Mouse (Mus musculus) lung, adult 18-20 months (tissue): ENCODE results near the gene Gm45618.
"Not testable (repeated sequence)": the region's sequence is repeated elsewhere in the genome, so short reads cannot be mapped to it uniquely, and the experiment has no call there.

ENCODE experiments used
- DNase-seq, 2 experiments: peaks; one replicate each; pipeline ENCODE4 v3.0.0; 2022; ENCODE audit warnings: mixed read lengths in 2 of 2

The Gm45618 gene

DNA sequence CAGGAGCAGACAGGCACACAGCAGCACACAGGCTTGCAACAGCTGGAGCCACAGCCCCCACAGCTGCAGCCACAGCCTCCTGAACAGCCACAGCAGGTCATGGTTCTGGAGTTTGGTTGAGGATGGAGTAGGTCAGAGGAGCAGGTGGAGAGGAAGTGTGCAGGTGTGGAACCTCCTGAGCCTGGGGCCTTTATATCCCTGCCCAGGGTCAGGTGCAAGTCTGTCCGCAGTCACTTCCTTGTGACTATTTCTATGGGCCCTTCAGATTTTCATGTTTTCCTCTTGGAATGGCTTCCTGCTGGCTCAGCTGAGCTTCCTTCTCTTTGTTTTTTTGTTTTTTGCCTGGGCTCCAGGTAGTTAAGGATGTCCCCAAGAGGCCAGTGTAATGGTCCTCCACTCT is at the start of gene Gm45618:
Gene Gm45618, minus strand, starts transcription at position 101 of the 400 bp plus-strand sequence.
- not testable (repeated sequence) for DNase-seq

DNA sequence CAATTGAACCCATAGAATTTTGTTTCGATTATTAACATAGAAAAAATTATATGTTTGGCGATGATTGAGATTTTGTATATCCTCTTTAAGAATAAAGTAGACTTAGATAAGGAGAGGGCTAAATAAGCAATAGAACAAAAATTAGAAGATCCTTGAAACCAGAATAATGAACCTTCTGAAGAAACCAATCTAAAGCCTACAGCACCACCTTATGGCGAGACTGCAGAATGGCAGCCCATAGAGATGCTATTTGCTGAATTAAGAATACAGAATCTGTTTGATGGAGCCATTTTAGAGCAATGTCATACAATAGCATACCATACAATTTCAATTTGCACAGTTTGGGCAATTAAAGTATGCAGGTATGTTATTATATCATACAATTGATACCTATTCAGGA is 49.3 kb upstream of the Gm45618 start:
- no peak for DNase-seq

DNA sequence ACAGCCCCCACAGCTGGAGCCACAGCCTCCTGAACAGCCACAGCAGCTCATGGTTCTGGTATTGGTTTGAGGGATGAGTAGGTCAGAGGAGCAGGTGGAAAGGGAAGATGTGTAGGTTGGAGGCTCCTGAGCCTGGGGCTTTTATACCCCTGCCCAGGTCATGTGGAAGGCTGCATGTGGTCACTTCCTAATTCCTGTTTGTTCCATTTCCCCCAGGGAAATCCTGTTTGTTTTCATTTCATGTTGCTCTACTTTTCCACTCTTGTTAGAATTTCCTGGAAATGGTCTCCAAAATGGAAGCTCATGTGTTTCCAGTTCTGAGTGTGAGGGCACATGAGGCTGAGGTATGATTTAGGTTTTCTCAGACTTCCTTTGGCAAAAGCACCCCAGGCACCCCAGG is 45.1 kb upstream of the Gm45618 start, which contains the start of gene Gm4553:
Gene Gm4553, minus strand, starts transcription at position 101 of the 400 bp plus-strand sequence.
- not testable (repeated sequence) for DNase-seq

DNA sequence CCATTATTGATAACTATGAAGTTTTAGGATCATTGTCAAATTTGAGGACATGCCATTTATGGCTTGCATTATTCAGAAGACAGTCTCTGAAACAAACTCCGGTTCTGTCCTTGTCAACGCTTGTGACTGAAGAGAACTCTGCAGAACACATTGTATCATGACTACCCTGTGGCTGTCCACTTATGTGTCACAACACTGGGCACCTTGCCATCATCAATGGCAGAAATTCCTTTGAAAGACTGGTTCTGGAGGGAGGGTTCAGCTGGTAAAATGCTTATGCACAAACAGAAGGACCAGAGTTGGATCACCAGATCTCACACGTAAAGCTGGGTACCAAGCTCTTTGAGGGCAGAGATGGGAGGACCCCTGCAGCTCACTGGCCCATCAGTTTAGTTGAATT is 38.8 kb upstream of the Gm45618 start:
- no peak for DNase-seq

DNA sequence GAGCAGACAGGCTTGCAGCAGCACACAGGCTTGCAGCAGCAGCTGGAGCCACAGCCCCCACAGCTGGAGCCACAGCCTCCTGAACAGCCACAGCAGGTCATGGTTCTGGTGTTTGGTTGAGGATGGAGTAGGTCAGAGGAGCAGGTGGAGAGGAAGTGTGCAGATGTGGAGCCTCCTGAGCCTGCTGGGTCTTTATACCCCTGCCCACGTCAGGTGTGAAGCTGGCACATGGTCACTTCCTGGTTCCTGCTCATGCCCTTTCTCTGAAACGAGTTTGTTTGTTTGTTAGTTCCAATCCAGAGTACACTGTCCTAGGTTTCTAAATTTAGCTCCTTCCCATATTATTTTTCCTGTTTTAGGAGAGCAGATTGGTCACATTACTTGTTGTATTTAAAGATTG is 36.5 kb upstream of the Gm45618 start, which contains the start of gene Gm29735:
Gene Gm29735, minus strand, starts transcription at position 101 of the 400 bp plus-strand sequence.
- DNase-seq: not testable (repeated sequence)

DNA sequence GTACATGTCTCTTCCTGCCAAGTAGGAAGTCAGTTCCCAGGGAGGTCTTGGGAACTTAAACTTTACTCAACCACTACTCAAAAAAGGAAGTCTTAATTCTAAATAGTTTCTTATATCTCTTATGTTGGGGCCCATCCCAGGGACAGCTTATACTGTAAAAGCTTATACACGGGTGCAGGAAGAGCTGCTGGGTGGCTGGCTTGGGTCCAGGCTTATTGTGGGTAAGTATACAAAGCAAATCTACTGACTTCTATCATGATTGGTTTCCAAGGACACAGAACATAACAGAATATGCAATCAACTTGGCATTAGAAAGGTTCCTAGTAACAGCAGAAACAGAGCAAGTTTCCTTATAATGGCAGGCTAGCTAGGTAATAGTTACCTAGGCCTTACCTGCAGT is 34.8 kb upstream of the Gm45618 start:
- DNase-seq: peak in 1 of 2 experiments; percentile 11

DNA sequence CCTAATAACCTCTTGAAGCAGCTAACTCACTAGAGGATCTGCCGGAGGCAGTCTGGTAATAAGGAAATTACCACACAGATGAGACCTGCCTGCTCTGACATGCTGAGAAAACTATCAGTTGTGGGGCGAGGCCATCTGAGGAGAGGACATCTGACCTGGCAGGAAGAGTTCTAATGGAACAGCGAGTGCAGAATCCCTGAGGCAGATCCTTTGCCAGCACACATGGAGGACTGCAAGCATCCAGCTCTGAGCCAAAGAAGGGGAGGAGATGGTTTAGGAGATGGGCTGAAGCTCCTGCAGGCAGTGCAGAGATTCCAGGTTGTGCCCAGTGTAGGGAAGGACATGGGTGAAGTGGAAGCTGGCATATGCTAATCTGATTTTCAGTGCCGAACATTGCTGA is 31.7 kb upstream of the Gm45618 start:
- no peak for DNase-seq

DNA sequence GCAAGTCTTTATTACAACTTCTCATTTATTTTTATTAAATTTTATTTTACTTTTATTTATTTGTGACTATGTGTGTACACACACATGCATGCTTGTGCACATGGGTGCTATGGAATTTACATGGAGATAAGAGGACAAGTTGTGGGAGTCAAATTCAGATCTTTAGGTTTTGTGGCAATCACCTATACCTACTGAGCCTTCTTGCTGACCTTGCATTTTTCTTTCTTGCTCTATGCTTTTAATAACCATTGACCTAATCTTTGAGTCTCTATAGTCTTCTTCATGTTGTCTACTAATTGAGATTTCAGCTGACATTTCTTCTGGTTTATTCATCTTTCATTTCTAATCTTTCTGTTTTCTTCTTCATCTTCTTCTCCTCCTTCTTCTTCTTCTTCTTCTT is 28.1 kb upstream of the Gm45618 start:
- no peak for DNase-seq

DNA sequence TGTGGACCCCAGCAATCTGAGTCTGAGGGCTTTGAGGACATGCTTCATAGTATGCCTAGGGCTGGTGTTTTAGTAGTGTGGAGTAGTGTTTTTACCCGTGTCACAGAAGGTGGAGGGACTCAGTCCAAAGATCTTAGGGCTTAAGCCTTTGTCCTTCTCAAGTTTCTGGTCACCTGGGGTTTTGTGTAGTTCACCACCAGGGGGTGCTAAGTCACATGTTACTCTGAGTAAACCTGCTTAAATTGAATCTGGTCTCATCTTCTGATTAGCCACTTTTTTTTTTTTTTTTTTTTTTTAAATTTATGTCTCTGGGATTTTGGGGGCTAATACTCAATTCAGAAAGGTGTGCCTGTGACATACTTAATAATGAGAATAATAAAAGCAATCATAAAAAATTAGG is 25.5 kb upstream of the Gm45618 start:
- DNase-seq: peak; percentile 21 to 59

DNA sequence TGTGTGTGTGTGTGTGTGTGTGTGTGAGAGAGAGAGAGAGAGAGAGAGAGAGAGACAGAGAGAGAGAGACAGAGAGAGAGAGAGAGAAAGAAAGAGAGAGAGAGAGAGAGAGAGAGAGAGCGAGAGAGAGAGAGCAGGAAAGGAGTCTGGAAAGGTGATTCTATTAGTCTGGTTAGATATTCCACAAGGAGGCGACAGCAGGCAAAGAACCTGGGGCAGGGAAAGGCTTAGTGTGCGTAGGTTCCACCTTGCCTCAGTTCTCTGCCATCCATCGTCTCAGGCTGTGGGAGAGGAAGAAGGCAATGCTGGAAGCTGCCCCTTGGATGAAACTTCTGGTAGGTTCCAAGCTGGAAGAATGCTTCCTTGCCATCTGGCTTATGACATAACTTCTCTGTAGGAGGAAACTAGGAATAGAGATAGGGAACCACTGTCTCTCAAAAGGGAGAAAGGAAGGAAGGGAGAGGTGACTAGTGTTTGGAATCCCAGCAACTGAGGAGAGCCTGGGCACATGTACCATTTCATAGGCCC is 24.9 kb upstream of the Gm45618 start:
- no peak for DNase-seq

DNA sequence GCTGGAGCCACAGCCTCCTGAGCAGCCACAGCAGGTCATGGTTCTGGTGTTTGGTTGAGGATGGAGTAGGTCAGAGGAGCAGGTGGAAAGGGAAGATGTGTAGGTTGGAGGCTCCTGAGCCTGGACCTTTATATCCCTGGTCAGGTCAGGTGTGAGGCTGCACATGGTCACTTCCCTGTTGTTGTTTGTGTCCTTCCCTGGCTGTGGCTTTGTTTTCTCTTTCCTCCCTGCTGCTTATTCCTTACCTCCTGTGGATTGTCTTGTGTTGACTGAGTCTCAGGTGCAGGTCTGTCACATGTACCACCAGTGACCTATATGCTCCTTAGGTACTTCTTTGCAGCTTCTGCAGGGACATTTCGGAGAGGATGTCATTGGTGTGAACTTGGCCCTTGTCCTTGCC is 24.0 kb upstream of the Gm45618 start, which contains the start of gene Gm45337:
Gene Gm45337, minus strand, starts transcription at position 101 of the 400 bp plus-strand sequence.
- DNase-seq: no peak

DNA sequence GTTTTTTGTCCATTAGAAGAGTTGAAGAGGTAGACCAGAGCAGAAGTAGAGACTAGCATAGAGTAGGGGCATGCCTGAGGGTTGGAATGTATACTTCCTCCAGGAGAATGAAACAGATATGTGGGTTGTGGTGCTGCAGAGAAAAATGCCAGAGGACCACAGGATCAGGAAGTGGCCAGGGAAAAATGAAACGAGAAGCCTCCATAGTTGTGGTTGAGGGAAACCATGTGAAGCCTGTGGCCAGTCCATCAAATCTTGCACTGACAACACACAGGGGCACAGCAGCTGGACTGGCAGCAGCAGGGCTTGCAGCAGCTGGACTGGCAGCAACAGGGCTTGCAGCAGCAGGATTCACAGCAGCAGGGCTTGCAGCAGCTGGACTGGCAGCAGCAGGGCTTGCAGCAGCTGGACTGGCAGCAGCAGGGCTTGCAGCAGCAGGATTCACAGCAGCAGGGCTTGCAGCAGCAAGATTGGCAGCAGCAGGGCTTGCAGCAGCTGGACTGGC is 23.0 kb upstream of the Gm45618 start:
- DNase-seq: not testable (repeated sequence)

DNA sequence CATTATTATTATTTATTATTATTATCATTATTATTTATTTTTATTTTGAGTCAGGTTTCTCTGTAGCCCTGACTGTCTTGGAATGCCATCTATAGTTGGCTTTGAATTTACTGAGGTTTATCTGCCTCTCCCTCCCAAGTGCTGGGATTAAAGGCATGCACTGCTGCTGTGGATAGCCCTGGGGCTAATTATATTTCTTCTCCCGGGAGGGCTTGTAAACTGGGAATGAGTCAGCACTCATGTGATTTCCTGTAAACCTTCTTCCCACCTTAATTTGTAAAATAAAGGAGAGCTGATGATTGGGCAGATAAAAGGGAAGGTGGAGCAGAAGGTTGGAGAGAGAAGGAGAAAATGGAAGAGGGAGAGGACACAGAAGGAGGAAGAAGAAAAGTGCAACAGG is 20.2 kb upstream of the Gm45618 start:
- DNase-seq: no peak

DNA sequence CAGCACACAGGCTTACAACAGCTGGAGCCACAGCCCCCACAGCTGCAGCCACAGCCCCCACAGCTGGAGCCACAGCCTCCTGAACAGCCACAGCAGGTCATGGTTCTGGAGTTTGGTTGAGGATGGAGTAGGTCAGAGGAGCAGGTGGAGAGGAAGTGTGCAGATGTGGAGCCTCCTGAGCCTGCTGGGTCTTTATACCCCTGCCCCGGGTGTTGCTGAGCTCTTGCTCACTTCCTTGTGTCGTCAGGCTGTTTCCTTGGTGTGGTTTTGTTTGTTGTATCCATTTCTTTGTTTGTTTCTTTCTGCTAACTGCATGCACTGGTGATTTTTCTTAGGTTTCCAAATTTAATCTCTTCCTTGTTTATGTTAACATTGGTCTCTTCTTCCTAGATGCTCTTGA is 15.4 kb upstream of the Gm45618 start, which contains the start of gene Gm39115:
Gene Gm39115, minus strand, starts transcription at position 101 of the 400 bp plus-strand sequence.
- not testable (repeated sequence) for DNase-seq

DNA sequence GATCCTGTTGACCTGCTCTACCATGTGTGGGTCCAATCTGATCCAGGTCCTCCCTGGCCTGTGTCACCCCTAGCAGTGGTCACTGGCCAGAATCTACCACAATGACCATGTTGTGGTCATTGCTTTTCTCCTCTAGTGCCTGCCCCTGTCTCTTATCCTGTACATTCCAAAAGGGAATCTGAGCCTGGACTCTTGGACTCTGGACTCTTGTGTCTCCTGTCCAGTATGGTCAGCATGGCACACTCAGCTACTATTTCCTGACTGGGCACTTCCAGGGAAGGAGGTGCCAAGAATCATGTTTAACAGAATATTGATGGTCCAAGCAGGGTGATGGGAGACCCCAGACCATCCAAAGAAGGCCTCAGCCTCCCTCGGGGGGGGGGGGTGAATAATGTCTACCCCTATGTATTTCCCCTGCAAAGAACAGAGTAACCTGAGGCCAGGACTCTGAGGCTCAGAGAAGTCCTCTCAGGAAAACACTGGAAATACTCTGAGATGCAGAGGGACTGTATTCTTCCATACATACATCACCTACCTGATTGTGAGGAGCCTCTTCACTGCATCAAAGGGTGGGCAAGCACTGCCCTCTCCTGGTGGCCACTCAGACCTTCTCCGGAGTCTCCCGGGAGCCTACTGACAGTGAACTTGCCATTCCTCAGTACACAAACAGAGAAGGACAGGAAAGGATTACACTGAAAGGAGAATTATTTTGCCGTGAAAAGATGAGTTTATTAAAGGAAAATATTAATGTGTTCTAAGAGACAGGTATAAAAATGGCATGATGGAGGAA is 13.9 kb upstream of the Gm45618 start:
- no peak for DNase-seq

DNA sequence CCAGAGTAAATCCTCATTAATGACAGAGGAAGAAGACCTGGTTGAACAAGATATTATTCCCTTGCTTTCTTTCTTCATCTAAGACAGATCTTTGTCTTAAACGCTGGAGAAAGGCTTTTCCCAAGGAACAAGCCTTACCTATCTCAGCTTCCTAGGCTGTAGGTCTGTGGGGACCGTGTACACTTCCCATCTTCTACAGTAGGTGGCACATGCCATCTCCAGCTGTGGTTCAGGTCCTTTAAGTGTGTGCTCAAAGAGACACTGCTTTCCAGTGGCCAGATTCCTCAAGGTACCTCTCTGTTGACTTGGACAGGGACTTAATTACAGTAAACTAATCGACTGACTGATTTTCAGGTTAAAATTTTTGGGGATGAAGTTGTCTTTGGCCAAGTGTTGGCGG is 8.3 kb upstream of the Gm45618 start:
- DNase-seq: no peak

DNA sequence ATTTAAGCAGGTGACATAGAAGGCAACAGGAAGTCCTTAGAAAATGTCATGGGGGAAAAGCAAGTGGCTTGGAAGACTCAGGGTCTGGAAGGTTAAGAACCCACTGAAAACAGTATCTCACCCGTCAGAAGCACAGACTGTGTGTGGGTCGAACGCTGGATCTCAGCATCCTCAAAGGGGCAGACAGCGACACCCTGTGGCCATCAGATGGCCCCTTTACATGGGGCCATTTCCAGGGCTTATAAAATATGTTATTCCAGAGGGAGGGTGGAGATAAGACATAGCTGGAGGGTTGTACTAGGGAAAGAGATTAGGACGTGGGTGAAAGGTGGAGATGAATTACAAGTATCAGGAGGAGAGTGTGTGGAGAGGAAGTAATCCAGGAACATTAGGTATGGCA is 897 bp downstream of the Gm45618 start:
- no peak for DNase-seq

DNA sequence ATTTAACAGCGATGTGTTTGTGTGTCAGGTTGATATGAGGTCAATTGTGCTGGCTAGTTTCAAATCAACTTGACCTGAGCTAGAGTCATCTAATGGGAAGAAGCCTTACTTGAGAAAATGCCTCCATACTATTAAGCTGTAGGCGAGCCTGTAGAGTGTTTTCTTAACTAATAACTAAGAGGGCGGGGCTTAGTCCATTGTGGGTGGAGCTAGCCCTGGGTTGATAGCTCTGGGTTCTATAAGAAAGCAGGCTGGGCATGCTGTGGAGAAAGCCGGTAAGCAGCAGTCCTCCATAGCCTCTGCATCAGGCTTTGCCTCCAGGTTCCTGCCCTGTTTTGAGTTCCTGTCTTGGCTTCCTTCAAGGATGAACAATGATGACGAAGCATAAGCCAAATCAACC is 15.8 kb downstream of the Gm45618 start:
- DNase-seq: no peak

DNA sequence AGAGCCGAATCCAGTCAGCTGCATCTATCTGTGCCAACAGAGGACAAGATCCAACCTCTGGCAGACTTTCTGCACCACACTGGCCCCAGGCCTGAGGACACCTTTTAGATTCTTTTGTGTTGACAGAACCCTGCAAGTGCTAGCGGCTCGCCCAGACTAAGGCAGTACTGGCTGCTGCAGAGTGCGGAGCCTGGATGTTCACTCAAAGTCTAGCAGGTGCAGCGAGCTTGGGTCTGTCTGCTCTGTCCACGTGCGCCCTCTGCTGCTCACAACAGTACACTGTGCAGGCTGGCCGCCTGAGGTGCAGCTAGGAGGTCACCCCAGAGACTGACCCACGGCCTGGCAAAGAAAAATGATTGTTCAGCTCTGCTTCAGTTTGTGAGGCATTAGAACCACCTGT is 22.8 kb downstream of the Gm45618 start:
- DNase-seq: peak; percentile 80 to 81

DNA sequence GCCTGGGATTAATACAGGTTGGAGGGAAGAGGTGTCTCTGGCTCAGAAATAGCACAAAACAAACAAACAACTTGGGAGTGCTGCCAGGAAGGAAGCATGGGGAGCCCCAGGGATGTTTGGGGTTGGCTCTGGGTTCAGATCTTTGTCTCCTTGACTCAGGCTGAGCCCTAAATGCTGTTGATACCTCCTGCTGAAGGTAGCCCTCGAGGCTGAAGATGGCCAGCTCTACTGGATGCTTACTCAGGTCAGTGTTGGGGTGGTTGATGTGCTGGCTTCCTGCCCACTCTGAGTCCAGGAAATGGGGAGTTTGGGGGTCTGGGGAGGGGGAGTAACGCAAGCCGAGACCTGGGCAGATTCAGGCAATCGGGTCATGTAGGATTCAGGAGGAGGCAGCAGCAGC is 23.8 kb downstream of the Gm45618 start:
- DNase-seq: no peak

DNA sequence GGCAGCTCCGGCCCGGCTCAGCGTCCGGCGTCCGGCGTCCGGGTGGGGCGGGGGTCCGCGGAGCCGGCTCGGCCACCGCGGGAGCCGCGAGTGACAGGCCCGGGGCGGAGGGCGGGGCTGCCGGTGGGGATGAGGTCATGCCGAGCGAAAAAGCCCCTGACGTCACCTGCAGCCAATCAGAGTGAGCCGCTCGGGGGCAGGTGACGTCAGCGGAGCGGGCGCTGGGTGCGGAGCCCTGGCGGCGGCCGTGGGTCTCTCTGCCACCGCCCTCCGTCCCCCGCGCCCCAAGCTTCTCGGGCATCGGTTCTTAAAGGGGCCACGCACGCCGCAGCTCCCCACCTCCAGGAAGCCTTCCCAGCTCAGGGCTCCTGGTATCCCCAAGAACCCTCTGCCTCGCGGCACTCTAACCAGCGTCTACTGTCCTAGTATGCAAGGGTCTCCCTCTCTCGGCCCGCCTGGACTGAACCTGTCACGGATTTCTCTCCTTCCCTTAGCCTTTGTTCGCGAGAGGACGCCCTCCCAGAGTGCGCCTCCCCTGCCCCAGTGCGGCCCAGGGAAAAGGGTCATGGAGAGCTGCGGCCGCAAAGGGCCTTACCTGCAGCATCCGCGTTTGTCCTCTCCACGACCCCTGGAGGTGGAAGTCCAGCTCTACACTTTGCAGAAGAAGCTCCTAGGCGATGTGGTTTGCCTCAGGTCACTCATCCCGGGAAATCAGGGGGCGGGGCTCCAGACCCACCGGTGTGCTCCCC is 25.2 kb downstream of the Gm45618 start, which contains the start of gene Dusp8:
Gene Dusp8, minus strand, starts transcription at position 661 of the 749 bp plus-strand sequence.
- peak; percentile 91 to 94 for DNase-seq

DNA sequence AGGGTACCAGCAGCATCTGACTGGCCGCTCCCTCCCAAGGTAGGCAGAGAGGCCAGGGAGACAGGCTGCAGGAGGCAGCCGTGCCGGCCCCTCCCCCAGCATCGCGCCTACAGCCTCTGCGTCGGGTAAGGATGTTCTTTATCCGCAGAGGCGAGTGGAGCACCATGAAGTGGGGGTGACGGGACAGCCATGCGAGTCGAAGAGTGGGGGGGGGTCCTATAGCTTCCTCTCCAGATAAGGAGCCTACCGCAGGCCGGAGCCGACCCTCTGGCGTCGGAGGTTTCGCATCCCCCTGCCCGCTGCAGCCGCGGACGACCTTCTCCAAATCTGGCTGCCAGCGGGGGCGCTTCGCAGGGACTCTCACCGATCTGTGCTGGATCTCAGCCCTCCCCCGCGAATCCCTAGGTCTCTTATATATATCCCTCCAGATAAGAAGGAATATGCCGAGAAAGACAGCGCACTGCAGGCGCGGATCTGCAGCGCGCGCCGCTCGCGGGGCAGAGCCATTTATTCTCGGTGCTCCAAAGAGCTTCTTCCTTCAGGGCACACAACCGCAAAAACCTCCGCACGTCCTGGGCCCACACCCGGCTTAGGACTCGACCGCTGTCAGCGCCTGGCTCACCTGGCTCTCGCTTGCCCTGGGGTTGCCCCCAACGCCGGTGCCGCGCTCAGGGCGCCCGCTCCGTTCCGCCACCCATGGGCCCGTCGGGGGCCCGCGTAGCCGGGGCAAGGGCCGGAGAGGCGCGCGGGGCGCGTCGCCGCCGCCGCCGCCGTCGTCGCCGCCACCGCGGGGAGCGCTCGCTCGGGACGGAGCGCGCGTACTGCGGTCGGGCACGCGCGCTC is 26.0 kb downstream of the Gm45618 start:
- DNase-seq: peak; percentile 37 to 42
